Mouse (Mus musculus) liver, embryonic 14.5 days (tissue): ENCODE measurements around the gene Pde8a.

Experiments used
- CTCF ChIP-seq: IDR thresholded peaks from 2 replicates; pipeline ENCODE4 v1.5.1; 2016; ENCODE audit warnings: antibody characterized with exemption, low read depth, control low read depth
- EP300 ChIP-seq: IDR thresholded peaks from 2 replicates; pipeline ENCODE4 v1.6.1; 2016; ENCODE audit warnings: antibody characterized with exemption, low read depth

GRCm38 (mm10) chr7:81184136-81184535, 29.3 kb upstream of the Pde8a start:
- TF ChIP-seq CTCF (no peak), EP300 (no peak)
